Mouse (Mus musculus) intestine, embryonic 14.5 days (tissue): ENCODE results near the gene Lrrc31. TPM values are rescaled to one million over a fixed set of nuclear protein-coding genes. Genes with fewer than 3 reads are reported as not detected.

ENCODE experiments used
- polyA plus RNA-seq: library from polyadenylated mRNA; unstranded; fragments of >200 nt; fragmentation: Nextera tagmentation; extraction: Ambion mirVana; gene quantifications from 2 replicates; pipeline ENCODE4 v1.2.1, GENCODE M21; 2014

Gene Lrrc31
- polyA plus RNA-seq, 1 experiment from 2014 or later: 0.66 TPM

Other genes starting within 250 kb of the Lrrc31 start
- 15.2 and 17.6 TPM in 2 replicates for gene Mecom, start 151.8 kb downstream of the Lrrc31 start, polyA plus RNA-seq
- gene Actrt3, start 99.9 kb downstream of the Lrrc31 start, polyA plus RNA-seq: 0.09 and 0.23 TPM in 2 replicates
- 26.7 and 28.7 TPM in 2 replicates for gene Mynn, start 97.8 kb downstream of the Lrrc31 start, polyA plus RNA-seq
- gene Lrriq4, start 55.3 kb downstream of the Lrrc31 start, polyA plus RNA-seq: not detected in 2 replicates
- gene Lrrc34, start 52.0 kb downstream of the Lrrc31 start, polyA plus RNA-seq: 0.49 and 0.60 TPM in 2 replicates
- gene Samd7, start 46.5 kb upstream of the Lrrc31 start, polyA plus RNA-seq: not detected in 2 replicates
- 73.9 and 76.5 TPM in 2 replicates for gene Sec62, start 93.0 kb upstream of the Lrrc31 start, polyA plus RNA-seq
- 4.0 TPM in 2 replicates for gene Gpr160, start 156.1 kb upstream of the Lrrc31 start, polyA plus RNA-seq